Mouse (Mus musculus) testis, adult 2 months (tissue): ENCODE results near the gene Olfr1358.
A peak's percentile ranks its signal among the peaks of the same experiment; 100 is the strongest.

Experiments used
- CTCF ChIP-seq: fragments of 200-500 bp; IDR thresholded peaks from 2 replicates; pipeline ENCODE4 v1.5.1; 2012; ENCODE audit warnings: low read depth, mild to moderate bottlenecking, inconsistent platforms, low read length, moderate library complexity; ENCODE audit not compliant: control insufficient read depth, insufficient read depth, insufficient replicate concordance
- POLR2A ChIP-seq: fragments of 200-500 bp; IDR thresholded peaks from 2 replicates; pipeline ENCODE4 v1.6.1; 2012; ENCODE audit warnings: low read depth, mild to moderate bottlenecking, inconsistent platforms, low read length, moderate library complexity; ENCODE audit not compliant: control insufficient read depth

GRCm38 (mm10) chr10:78487431-78488086 lies 29.7 kb upstream of the Olfr1358 start:
- TF ChIP-seq CTCF (peak; percentile 99), POLR2A (no peak)
